Mouse (Mus musculus): ENCODE measurements around the gene Kcp.

Gene Kcp

DNA sequence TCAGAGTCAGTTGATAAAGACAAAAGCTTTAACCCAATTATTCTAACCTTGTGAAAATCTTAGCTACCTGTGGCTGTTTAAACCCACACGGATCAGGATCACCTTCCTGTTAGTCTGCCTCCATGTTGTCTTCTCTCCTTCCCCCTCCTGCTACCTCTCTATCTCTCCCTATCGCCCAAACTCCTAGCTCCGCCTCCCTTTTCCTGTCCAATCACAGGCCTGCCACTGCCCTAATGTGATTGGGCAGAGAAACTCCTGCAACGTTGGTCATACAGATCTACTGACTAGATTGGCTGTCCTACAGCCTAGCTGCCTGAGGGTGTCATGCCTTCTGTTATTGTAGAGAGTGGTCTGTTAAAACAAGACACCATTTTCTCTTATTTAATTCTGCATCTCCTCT is 57.9 kb downstream of the Kcp start:
- no peak for DNase-seq

DNA sequence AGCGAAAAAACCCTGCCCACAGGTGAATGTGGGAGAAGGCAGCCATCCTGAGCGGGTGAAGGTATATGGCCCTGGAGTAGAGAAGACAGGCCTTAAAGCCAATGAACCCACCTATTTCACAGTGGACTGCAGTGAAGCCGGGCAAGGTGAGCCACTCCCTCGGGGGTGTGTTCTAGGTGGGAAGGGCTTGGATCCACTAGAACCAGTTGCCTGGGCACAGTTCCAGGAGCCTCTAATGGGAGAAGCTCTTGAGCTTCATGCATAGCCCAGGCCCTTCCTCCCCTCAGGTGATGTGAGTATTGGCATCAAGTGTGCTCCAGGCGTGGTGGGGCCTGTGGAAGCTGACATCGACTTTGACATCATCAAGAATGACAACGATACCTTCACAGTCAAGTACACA is 62.4 kb downstream of the Kcp start:
- no peak for DNase-seq

DNA sequence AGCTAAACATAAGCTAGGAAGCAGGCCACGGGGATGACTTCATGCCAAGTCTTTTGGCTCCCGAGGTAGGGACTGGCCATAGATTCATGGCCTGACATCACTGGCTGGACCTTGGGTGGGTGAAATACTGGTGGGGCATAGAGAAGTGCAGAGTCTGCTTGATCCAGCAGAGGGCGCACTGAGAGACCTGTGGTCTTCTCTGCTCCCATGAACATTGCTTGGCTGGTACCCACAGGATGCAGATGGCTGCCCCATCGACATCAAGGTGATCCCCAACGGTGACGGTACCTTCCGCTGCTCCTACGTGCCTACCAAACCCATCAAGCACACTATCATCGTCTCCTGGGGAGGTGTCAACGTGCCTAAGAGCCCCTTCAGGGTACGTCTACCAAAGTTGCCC is 63.0 kb downstream of the Kcp start:
- peak; percentile 17 for DNase-seq

GRCm38 (mm10) chr6:29439789-29440188 is 68.0 kb downstream of the Kcp start:
- no peak for DNase-seq

DNA sequence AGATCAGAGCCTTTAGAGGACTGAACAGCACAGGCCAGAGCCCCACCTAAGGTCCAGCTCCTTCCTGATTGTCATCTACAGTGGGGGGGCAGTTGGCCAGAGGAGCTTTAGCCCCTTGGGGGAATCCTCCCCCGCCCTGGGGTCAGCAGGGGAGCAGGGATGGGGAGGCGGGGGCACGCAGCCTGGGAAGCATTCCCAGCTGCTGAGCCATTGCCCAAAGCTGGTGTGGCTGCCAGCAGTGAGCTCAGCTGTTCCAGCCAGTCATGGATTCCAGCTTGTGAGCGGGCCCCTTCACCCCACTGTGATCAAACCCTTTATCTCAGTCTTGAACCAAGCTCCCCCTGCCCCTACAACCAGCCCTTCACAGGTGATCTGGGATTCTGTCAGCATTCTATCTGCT is 68.5 kb downstream of the Kcp start:
- DNase-seq = no peak

DNA sequence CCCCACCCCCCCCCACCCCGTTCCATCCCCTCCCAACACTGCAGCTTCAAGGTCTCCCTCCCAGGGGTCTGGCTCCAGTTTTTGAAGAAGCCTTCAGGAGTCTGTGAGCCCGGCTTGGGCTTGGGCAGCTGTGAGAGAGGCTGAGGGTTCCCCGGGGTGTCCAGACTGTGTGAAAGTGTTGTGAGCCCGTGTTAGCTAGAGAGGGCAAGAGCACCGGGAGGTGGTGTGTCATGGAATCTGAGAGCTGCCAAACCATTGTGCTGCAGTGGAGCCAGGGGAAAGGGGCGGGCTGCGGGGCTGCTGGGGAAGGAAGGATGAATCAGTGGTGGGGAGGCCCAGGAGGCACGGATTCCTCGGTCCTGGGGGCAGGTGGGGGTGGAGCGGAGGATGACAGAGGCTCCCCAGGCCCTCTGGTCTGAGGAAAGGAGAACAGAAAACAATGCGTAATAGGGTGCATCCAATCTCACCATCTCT is 71.3 kb downstream of the Kcp start:
- DNase-seq = no peak

DNA sequence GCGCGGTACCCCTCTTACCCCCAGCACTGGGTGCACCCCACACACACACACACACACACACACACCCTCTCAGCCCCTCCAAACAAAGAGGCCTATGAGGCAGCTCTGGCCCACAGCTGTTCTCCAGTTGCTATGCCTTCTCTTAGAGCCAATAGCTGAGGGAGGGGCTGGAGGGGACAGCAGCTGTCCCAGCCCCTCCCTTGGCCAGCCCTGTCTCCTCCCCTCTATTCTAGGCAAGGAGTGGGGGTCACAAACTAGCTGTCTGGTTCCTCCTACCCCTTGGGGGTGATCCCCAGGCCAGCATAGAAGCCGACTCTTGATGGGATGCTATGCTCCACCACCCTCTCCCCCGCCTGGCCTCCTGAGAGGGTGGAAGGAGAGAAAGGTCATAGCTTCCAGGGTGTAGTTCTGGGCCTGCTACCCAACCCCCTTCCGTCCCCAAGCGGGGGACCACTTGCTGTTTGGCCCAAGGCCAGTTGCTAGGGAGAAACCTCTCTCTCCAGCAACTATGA is 71.8 kb downstream of the Kcp start:
- no peak for DNase-seq

DNA sequence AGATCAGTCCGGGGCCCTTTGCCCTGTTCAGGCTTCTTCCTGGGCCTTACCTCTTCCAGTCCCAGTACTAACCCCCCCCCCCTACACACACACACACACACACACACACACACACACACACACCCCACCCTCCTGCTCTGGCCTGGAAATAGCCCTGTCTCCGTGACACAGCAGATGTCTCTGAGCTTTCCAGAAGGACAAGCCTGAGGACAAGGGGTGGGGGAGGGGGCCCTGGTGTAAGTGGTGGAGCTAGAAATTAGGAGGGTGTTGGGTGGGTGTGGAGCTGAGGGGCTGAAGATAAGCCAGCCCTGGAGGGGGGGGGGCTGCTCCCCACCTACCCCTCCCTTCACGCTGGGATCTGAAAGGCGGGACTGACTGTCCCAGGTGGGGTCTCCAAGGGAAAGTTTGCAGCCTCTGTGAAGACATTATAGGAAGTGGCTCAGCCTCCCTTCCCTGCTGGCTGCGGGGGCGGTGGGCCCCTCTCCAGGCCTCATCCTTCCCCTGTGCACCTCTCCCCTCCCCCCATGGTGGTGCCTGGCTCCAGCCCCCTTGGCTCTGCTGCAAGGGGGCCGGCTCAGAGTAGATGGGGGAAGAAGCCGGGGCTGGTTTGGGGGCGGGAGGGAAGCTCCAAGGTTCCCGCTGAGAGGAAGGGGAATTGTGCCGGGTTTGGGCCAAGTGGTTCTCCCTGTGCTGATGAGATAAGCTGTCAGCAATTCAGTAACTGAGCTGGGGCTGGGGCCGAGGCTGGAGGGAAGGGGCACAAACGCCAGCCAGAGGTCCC is 72.7 kb downstream of the Kcp start:
- no peak for DNase-seq

GRCm38 (mm10) chr6:29433804-29434795 is 73.7 kb downstream of the Kcp start:
- DNase-seq = no peak

- DNase-seq = no peak
Observed at GRCm38 (mm10) chr6:29433038-29433803, 74.5 kb downstream of the Kcp start, which contains the start of gene Flnc. Gene Flnc (plus strand): TSS chr6:29433256.

- DNase-seq = no peak
Observed at GRCm38 (mm10) chr6:29432676-29433037, 75.1 kb downstream of the Kcp start.

GRCm38 (mm10) chr6:29432156-29432555 is 75.6 kb downstream of the Kcp start:
- DNase-seq = no peak

DNA sequence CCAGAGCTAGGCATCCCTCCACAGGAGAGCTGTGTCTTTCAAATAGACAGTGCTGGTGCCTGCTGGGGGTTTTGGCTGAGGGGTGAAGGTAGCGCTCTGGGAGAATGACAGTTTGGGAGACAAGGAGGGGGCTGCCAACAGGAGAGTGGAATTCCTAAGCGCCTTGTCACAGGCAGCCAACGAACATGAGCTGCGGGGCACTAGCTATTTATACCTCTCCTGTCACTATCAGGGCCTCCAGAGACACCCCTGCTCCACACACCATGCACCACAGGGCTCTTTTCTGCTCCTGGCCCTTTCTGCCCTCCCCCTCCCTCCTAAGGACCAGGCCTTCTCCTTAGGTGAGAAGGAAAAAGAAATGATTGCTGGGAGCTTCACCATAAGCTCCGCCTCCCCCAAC is 76.3 kb downstream of the Kcp start:
- no peak for DNase-seq

- DNase-seq = no peak
Observed at GRCm38 (mm10) chr6:29430681-29431420, 76.9 kb downstream of the Kcp start.

DNA sequence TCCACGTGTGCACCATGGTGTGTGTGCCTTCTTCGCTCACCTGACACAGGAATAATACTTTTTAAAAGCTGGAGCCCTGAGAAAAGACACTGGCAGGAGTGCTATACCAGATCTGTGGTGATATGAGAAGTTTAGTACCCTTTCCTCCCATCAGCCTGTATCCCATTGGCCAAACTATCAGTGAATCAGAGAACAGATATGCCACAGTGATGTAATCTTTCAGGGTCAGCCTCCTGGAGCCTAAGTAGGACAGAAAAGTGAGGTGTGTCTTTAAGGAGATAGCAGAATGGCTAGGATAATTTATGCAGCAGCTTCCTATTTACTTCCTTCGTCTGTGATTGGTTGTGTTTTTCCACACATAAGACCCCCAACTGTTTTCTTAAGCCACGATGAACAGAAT is 79.6 kb downstream of the Kcp start:
- DNase-seq = no peak

- no peak for DNase-seq
Observed at GRCm38 (mm10) chr6:29426331-29426730, 81.4 kb downstream of the Kcp start.

DNA sequence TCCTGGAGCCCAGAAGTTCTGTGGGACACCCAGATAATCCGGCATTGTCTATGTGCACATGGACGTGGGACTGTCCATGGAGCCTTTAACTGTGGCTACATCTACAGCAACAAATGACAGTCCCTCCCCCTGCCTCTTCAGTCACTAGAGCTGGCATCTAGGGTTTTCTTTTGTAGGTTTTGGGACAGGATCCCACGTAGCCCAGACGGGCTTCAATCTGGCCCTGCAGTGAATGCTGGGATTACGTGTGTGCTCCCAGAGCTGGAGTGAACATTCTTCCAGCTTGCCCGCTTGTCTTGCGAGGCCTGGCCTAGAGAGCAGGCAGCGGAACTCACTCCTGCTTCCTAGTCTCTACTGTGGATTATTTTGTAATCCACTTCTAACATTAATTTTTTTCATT is 82.6 kb downstream of the Kcp start:
- DNase-seq = no peak

All from cerebellum, adult 9-10 months (tissue).